Mouse (Mus musculus) CH12.LX (cell line): Measurements from ENCODE around the gene Pam.

Experiments used
- CHD2 ChIP-seq: IDR thresholded peaks from 2 replicates; pipeline ENCODE4 v1.6.1; 2011; ENCODE audit warnings: low read length, improper control_type of control experiment
- CTCF ChIP-seq, 2 experiments: IDR thresholded peaks in 1 of 2; conservative IDR thresholded peaks in 1 of 2; 2 replicates each; pipeline ENCODE4 v1.5.1; 2011 to 2012; ENCODE audit warnings: low read depth in 2 of 2, low read length in 2 of 2, improper control_type of control experiment in 1 of 2, inconsistent platforms in 1 of 2, mild to moderate bottlenecking in 1 of 2, moderate library complexity in 1 of 2
- EP300 ChIP-seq: IDR thresholded peaks from 2 replicates; pipeline ENCODE4 v1.6.1; 2011; ENCODE audit warnings: low read length, improper control_type of control experiment
- KAT2A ChIP-seq: IDR thresholded peaks from 2 replicates; pipeline ENCODE4 v1.6.1; 2012; ENCODE audit warnings: low read length, improper control_type of control experiment, inconsistent platforms; ENCODE audit not compliant: insufficient replicate concordance
- MAFK ChIP-seq: IDR thresholded peaks from 2 replicates; pipeline ENCODE4 v1.6.1; 2011; ENCODE audit warnings: low read length, improper control_type of control experiment; ENCODE audit not compliant: insufficient replicate concordance
- MXI1 ChIP-seq: IDR thresholded peaks from 2 replicates; pipeline ENCODE4 v1.6.1; 2011; ENCODE audit warnings: mild to moderate bottlenecking, low read depth, low read length, improper control_type of control experiment
- MYC ChIP-seq: IDR thresholded peaks from 2 replicates; pipeline ENCODE4 v1.6.1; 2011; ENCODE audit warnings: low read depth, mild to moderate bottlenecking, improper control_type of control experiment, low read length
- POLR2A ChIP-seq: IDR thresholded peaks from 2 replicates; pipeline ENCODE4 v1.6.1; 2011; ENCODE audit warnings: low read depth, mild to moderate bottlenecking, improper control_type of control experiment, low read length
- POLR2AphosphoS2 ChIP-seq: IDR thresholded peaks from 2 replicates; pipeline ENCODE4 v1.6.1; 2011; ENCODE audit warnings: low read depth, low read length, improper control_type of control experiment
- RAD21 ChIP-seq: IDR thresholded peaks from 2 replicates; pipeline ENCODE4 v1.6.1; 2011; ENCODE audit warnings: low read depth, mild to moderate bottlenecking, low read length, improper control_type of control experiment, moderate library complexity
- RCOR1 ChIP-seq: conservative IDR thresholded peaks from 2 replicates; pipeline ENCODE4 v1.6.1; 2012; ENCODE audit warnings: low read depth, mild to moderate bottlenecking, inconsistent platforms, low read length, improper control_type of control experiment
- USF1 ChIP-seq: IDR thresholded peaks from 2 replicates; pipeline ENCODE4 v1.6.1; 2014; ENCODE audit warnings: low read depth, mild to moderate bottlenecking, inconsistent platforms, low read length, improper control_type of control experiment

GRCm38 (mm10) chr1:97947100-97947499, 148.3 kb downstream of the Pam start:
- TF ChIP-seq POLR2A, result no peak
- no peak for TF ChIP-seq CHD2
- no peak for TF ChIP-seq EP300
- TF ChIP-seq CTCF (conservative IDR thresholded peaks at IDR 0.05 in 1 of 2, IDR thresholded peaks at IDR 0.05 in 1 of 2; ENCODE audit: low read depth in 2 of 2, low read length in 2 of 2), result no peak
- no peak for TF ChIP-seq MAFK
- TF ChIP-seq MXI1, result no peak
- no peak for TF ChIP-seq MYC
- TF ChIP-seq USF1, result no peak
- TF ChIP-seq RAD21, result no peak
- TF ChIP-seq POLR2AphosphoS2, result no peak
- no peak for TF ChIP-seq KAT2A
- TF ChIP-seq RCOR1, result no peak
